Mouse (Mus musculus): ENCODE results near the gene Anapc7.

- TF ChIP-seq CTCF (IDR thresholded peaks at IDR 0.05; ENCODE audit: low read depth, low read length) (no peak), POLR2A (IDR thresholded peaks at IDR 0.05; ENCODE audit: insufficient read depth, low read length) (no peak)
These were observed 56.0 kb downstream of the Anapc7 start for GRCm38 (mm10) chr5:122477492-122477891.
